Mouse (Mus musculus) kidney, adult 2 months (tissue): Measurements from ENCODE around the gene Lrrn1. TPM values are rescaled to one million over a fixed set of nuclear protein-coding genes. Genes with fewer than 3 reads are reported as not detected.
A peak's percentile ranks its signal among the peaks of the same experiment; 100 is the strongest.

ENCODE experiments used
- DNase-seq: peaks from one replicate; pipeline ENCODE4 v3.0.0; 2021
- H3K27ac ChIP-seq: fragments of 200-500 bp; 2 replicates; pipeline ENCODE4 v1.5.1; 2012; ENCODE audit warnings: low read depth, low read length, control low read depth, inconsistent platforms; ENCODE audit not compliant: insufficient read depth
- H3K27me3 ChIP-seq: fragments of 200-500 bp; replicated peaks from 2 replicates; pipeline ENCODE4 v1.6.1; 2012; ENCODE audit warnings: mild to moderate bottlenecking, moderate library complexity, low read length, inconsistent platforms; ENCODE audit not compliant: control insufficient read depth, insufficient read depth
- H3K36me3 ChIP-seq: fragments of 200-500 bp; 2 replicates; pipeline ENCODE4 v1.6.1; 2012; ENCODE audit warnings: mild to moderate bottlenecking, moderate library complexity, low read length, inconsistent platforms; ENCODE audit not compliant: control insufficient read depth, insufficient read depth
- H3K4me1 ChIP-seq: fragments of 200-500 bp; 2 replicates; pipeline ENCODE4 v1.6.1; 2011; ENCODE audit warnings: low read length; ENCODE audit not compliant: control insufficient read depth, insufficient read depth
- H3K4me3 ChIP-seq: fragments of 200-500 bp; 2 replicates; pipeline ENCODE4 v1.5.1; 2011; ENCODE audit warnings: mild to moderate bottlenecking, low read depth, low read length, control low read depth; ENCODE audit not compliant: insufficient read depth
- CTCF ChIP-seq: fragments of 200-500 bp; conservative IDR thresholded peaks from 2 replicates; pipeline ENCODE4 v1.5.1; 2011; ENCODE audit warnings: low read depth, mild to moderate bottlenecking, control low read depth, low read length, moderate library complexity, mixed read lengths; ENCODE audit not compliant: insufficient read depth, insufficient read length
- POLR2A ChIP-seq: fragments of 200-500 bp; IDR thresholded peaks from one replicate; pipeline ENCODE4 v1.6.1; 2011; ENCODE audit warnings: low read depth, low read length, control low read depth
- WGBS: fragments of 180-500 bp; shearing (Covaris S2); methylation state at CpG from one replicate; pipeline ENCODE4 v1.1.7; 2018; 5-methylcytosine and 5-hydroxymethylcytosine counted together
- polyA plus RNA-seq: library from polyadenylated mRNA; depleted of rRNA; stranded (reverse); fragments of >200 nt; gene quantifications from 2 replicates; pipeline ENCODE4 v1.2.3, GENCODE M21; 2012

Lrrn1 gene
- polyA plus RNA-seq, 1 experiment, result 5.7 TPM

DNA sequence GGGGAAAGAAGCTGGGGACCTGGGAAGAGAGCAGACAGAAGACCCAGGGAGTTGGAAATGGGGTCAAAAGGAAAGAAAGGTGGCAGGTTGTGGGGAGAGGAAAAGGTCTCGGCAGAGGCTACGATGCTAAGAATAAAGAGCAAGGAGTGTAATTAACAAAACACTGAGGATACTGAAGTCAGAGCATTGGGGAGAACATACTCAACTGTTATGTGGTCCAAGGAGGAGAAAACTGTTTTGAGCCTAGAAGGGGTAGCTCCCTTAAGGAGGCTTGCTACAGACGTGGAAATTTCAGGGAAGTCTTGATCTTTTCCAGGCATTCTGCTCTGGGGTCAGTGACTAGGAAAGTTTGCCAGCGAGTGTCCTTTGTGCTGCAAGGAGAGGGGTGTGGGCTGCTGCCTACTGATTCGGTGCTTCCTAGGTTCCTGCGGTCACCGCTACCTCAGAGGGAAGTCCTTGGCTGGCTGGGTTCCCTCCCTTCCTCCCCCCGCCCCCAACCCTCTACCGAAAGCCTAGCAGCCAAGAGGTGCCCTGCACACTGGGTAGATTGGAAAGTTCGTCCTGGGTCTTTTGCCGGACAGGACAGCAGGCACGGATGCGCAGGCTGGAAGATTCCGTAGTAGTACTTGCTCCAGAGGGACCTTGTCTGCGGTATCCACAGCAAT, 1.2 kb downstream of the Lrrn1 start:
- Histone ChIP-seq H3K27me3 (no peaks in the 10 kb centered on the region; the same call in 1 of the 2 replicates), H3K4me1 (no peaks in the 10 kb centered on the region), H3K36me3 (no peaks in the 10 kb centered on the region), H3K27ac (no peak overlapping the region), H3K4me3 (peak overlapping the region; percentile 45; the same call in 1 of the 2 replicates)
- no peak for DNase-seq
- TF ChIP-seq POLR2A, result no peak
- no peak for TF ChIP-seq CTCF
- WGBS, result 4% methylated on average over 15 of the region's 15 CpGs

DNA sequence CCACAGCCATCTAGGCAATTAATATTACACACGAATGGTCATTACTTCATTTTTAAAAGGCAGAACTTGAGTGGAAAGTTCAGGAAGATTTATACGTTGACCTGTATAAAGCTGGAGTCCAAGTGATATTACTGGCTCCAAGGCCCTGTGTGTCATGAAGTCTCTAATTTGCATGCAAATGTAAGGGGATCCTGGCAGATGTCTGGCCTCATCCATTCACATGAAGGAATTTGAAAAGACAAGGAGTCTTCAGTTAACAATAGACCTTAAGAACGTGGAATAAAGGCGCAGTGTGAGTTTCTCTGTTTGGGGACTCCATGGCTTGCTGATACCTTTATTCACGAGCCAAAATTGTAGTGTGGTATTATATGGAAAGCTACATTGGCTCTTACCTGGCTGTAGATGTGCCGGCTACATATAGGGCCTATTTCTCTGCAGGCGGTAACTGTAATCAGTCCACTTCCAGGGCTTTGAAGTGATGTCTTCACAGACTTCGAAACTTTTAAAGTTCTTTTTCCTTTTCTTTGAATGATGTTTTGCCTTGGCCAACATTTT, 2.0 kb downstream of the Lrrn1 start:
- H3K4me1 ChIP-seq, result no peaks in the 10 kb centered on the region
- no peaks in the 10 kb centered on the region; the same call in 1 of the 2 replicates for H3K27me3 ChIP-seq
- no peak overlapping the region for H3K27ac ChIP-seq
- H3K36me3 ChIP-seq, result no peaks in the 10 kb centered on the region
- no peak for DNase-seq
- H3K4me3 ChIP-seq, result no peak overlapping the region
- 61% methylated on average over 8 of the region's 8 CpGs for WGBS
- no peak for TF ChIP-seq CTCF
- TF ChIP-seq POLR2A, result no peak

DNA sequence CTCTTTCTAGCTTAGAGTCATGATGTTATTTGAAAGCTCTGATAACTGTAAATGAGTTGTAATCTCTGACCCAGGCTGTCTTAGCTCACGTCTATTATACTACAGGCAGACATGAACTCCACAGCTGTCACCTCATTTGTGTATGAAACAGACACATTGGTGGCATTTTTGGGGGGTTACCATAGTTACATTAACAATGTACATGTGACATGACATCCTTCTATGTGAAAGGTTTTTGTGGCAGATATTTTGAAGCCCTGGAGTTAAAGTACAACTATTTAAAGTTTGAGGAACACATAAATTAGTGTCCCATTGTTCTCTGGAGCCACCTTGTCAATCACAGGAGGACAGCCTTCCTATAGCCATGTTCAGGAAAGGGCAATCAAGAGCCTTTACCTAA, 5.0 kb downstream of the Lrrn1 start:
- DNase-seq, result no peak
- TF ChIP-seq POLR2A (no peak), CTCF (no peak)
- Histone ChIP-seq H3K4me3 (no peak overlapping the region), H3K27ac (no peak overlapping the region), H3K27me3 (no peaks in the 10 kb centered on the region; the same call in 1 of the 2 replicates), H3K36me3 (no peaks in the 10 kb centered on the region), H3K4me1 (no peaks in the 10 kb centered on the region)
- WGBS, result 48% methylated on average over 1 of the region's 1 CpGs

DNA sequence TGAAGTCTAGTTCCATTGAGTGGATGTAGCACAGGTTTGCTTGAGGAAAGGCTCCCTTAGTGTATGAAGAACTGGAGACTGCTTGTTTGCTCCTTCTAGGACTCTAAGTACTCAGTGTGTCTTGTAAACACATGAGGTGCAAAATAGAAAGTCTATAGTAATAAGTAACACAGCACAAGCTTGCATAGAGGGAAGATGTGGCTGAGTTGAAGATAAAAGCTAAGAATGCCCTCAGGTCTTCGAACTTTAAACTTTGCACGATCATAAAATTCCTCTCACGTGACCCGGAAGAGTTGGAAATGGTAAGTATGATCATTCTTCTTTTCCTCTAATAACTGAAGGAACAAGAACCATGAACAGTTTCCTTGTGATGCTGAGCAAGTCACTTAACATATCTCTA, 7.1 kb downstream of the Lrrn1 start:
- H3K4me3 ChIP-seq, result no peak overlapping the region
- H3K27me3 ChIP-seq, result no peaks in the 10 kb centered on the region
- no peak overlapping the region for H3K27ac ChIP-seq
- H3K4me1 ChIP-seq, result no peaks in the 10 kb centered on the region
- no peak for TF ChIP-seq CTCF
- TF ChIP-seq POLR2A, result no peak
- no peaks in the 10 kb centered on the region for H3K36me3 ChIP-seq
- WGBS, result 76% methylated on average over 4 of the region's 4 CpGs
- no peak for DNase-seq

DNA sequence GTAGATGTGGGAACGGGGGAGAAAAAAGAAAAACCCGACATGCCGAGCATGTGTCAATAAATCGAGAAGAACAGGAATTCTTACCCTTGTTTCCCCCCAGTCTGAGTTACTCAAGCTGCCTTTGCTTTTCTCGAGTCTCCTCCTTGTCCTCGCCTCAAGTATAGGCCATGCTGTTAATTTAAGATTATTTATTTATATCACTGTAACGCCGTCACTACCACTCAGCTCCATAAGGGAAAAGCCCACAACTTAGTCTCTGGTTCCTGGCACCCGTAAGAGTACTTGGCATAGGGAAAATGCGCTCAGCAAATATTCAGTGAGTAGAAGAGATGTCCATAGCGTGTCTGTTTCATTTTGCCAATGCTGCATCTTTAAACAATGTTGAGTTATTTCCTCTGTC, 11.7 kb downstream of the Lrrn1 start:
- no peak for DNase-seq
- TF ChIP-seq CTCF (no peak), POLR2A (no peak)
- Histone ChIP-seq H3K27me3 (no peaks in the 10 kb centered on the region; the same call in 1 of the 2 replicates), H3K4me3 (no peak overlapping the region), H3K27ac (no peak overlapping the region), H3K4me1 (no peaks in the 10 kb centered on the region), H3K36me3 (no peaks in the 10 kb centered on the region)
- 78% methylated on average over 11 of the region's 11 CpGs for WGBS

DNA sequence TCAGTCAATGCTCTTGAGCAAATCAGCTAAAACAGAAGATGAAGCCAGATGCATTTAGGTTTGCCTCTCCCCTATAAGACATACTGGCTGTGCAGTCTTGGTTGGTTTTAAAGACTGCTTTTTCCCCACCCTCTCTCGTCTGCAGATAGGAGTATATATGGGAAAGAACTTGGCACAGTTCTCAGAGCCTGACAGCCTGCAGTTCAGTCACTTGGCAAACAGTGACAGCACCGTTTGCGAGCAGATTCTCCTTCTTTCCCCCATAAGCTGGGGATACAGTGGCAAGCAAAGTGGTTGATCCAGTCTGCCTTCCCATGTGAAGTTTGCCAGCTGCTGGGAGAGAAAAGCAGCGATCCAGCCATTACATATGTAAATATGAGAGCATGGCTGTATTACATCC, 12.3 kb downstream of the Lrrn1 start:
- no peak for DNase-seq
- Histone ChIP-seq H3K4me1 (no peaks in the 10 kb centered on the region), H3K36me3 (no peaks in the 10 kb centered on the region), H3K27ac (no peak overlapping the region), H3K27me3 (no peaks in the 10 kb centered on the region; the same call in 1 of the 2 replicates), H3K4me3 (no peak overlapping the region)
- TF ChIP-seq POLR2A (no peak), CTCF (no peak)
- WGBS, result 77% methylated on average over 4 of the region's 4 CpGs

DNA sequence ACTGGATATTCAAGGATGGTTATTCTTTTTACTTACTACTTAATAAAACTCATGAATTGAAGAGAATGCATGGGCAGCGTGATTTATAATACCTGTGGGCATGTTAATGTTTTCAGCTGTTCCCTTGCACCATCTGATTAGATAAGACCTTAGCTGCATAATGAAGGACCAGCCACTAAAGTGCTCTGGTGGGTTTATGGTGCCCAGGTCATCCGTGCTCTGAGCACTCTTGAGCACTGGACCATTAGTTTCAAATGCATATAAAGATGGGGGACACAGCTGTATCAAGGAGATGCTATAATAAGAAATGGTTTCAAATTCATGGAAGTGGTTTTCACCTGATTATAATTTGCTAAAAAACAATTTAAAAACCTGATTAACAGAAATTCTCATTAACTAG, 16.7 kb downstream of the Lrrn1 start:
- DNase-seq, result no peak
- TF ChIP-seq CTCF (no peak), POLR2A (no peak)
- WGBS, result 63% methylated on average over 2 of the region's 2 CpGs

More for the DNA sequence above, 16.7 kb downstream of the Lrrn1 start:
- Histone ChIP-seq H3K4me3 (no peak overlapping the region), H3K27me3 (no peaks in the 10 kb centered on the region; the same call in 1 of the 2 replicates), H3K27ac (no peak overlapping the region), H3K36me3 (no peaks in the 10 kb centered on the region), H3K4me1 (no peaks in the 10 kb centered on the region)
